In the genomic region with DNA sequence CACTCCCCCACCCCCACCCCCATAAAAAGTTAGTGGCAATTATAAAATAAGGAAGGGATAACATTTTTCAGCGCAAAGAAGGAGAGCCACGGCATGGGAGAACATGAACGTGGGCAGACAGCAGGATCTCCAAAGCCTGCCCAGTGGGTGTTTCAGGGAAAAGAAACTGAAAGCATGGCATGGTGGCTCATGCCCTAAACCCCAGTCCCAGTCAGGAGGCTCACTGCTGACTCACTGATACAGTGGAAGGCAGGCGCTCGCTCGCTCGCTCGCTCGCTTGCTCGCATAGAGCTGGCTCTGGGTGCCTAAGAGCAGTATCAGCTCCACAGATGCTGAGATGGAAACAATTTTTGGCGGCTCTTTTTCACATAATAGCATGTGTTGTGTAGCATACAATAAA, we compare ENCODE assay signal across 15 mouse cellular contexts. TPM values are rescaled to one million over a fixed set of nuclear protein-coding genes. Genes with fewer than 3 reads are reported as not detected.
DNase-seq lines count a peak whose midpoint lies in the region; ATAC-seq and TF ChIP-seq lines count a peak whose summit lies in the region.
"Had no signal": no experiment of that assay in that cellular context is flagged by ENCODE, and none has a peak within 500 bp of the region (broad histone marks: within the 10 kb centered on the region; RNA-seq: fewer than 3 reads in every experiment).

No protein-coding gene starts in this region.

- H3K27ac ChIP-seq in intestine, postnatal 0 days (ENCODE audit: low read depth, low read length) = no peak overlapping the region
- H3K27ac ChIP-seq in intestine, embryonic 15.5 days = no peak overlapping the region
- H3K27ac ChIP-seq in macrophage = peak overlapping the region; percentile 99
- H3K27ac ChIP-seq in midbrain, embryonic 13.5 days = no peak overlapping the region
- H3K27ac ChIP-seq: forebrain, embryonic 13.5 days; lung, embryonic 15.5 days; stomach, embryonic 15.5 days had no signal

- peak; percentile 66 for ATAC-seq in intestine, postnatal 0 days
- no peak for ATAC-seq in intestine, embryonic 15.5 days
- ATAC-seq in activated CD4-positive, CD25-positive, alpha-beta regulatory T cell, adult 4 months = peak; percentile 88
- no peak for ATAC-seq in midbrain, embryonic 13.5 days
- ATAC-seq: forebrain, embryonic 13.5 days had no signal

- H3K4me1 ChIP-seq in intestine, postnatal 0 days (replicated peaks; ENCODE audit: control insufficient read depth, insufficient read depth, low read length) = no peaks in the 10 kb centered on the region; the same call in 1 of the 2 replicates
- no peaks in the 10 kb centered on the region for H3K4me1 ChIP-seq in intestine, embryonic 15.5 days (replicated peaks)
- H3K4me1 ChIP-seq in midbrain, embryonic 13.5 days (replicated peaks) = no peaks in the 10 kb centered on the region
- H3K4me1 ChIP-seq: forebrain, embryonic 13.5 days had no signal

- no peak overlapping the region for H3K9ac ChIP-seq in intestine, postnatal 0 days (ENCODE audit: low read depth, low read length)
- H3K9ac ChIP-seq in intestine, embryonic 15.5 days = no peak overlapping the region
- no peak overlapping the region for H3K9ac ChIP-seq in midbrain, embryonic 13.5 days (replicated peaks)
- H3K9ac ChIP-seq: forebrain, embryonic 13.5 days; lung, embryonic 15.5 days; stomach, embryonic 15.5 days had no signal

- no peak overlapping the region for H3K4me3 ChIP-seq in intestine, postnatal 0 days (ENCODE audit: low read depth, low read length)
- no peak overlapping the region for H3K4me3 ChIP-seq in intestine, embryonic 15.5 days (replicated peaks)
- peak overlapping the region; percentile 20; the same call in 1 of the 2 replicates for H3K4me3 ChIP-seq in macrophage (ENCODE audit: inconsistent target)
- no peak overlapping the region for H3K4me3 ChIP-seq in midbrain, embryonic 13.5 days (replicated peaks)
- H3K4me3 ChIP-seq: forebrain, embryonic 13.5 days; lung, embryonic 15.5 days; stomach, embryonic 15.5 days had no signal

- H3K27me3 ChIP-seq in intestine, postnatal 0 days (replicated peaks; ENCODE audit: control insufficient read depth, insufficient read depth, low read length) = no peaks in the 10 kb centered on the region
- H3K27me3 ChIP-seq in intestine, embryonic 15.5 days (replicated peaks) = no peaks in the 10 kb centered on the region
- no peaks in the 10 kb centered on the region for H3K27me3 ChIP-seq in midbrain, embryonic 13.5 days
- H3K27me3 ChIP-seq: forebrain, embryonic 13.5 days; lung, embryonic 15.5 days; stomach, embryonic 15.5 days had no signal

- WGBS in intestine, postnatal 0 days = 75% methylated on average over 11 of the region's 11 CpGs
- 81% methylated on average over 11 of the region's 11 CpGs for WGBS in intestine, embryonic 15.5 days
- WGBS in macrophage (ENCODE audit: missing documents) = 2% methylated on average over 11 of the region's 11 CpGs
- 92% methylated on average over 11 of the region's 11 CpGs for WGBS in midbrain, embryonic 13.5 days

- H3K36me3 ChIP-seq in intestine, postnatal 0 days (ENCODE audit: control insufficient read depth, insufficient read depth) = no peaks in the 10 kb centered on the region
- H3K36me3 ChIP-seq in intestine, embryonic 15.5 days = no peaks in the 10 kb centered on the region
- H3K36me3 ChIP-seq in macrophage (ENCODE audit: inconsistent target) = no peaks in the 10 kb centered on the region
- no peaks in the 10 kb centered on the region for H3K36me3 ChIP-seq in midbrain, embryonic 13.5 days
- H3K36me3 ChIP-seq: lung, embryonic 15.5 days; stomach, embryonic 15.5 days had no signal

- TF ChIP-seq CTCF in intestine, postnatal 0 days (IDR thresholded peaks at IDR 0.05; ENCODE audit: low read depth) = no peak

- H3K4me2 ChIP-seq in intestine, postnatal 0 days (replicated peaks; ENCODE audit: low read depth) = peak overlapping the region; percentile 35
- H3K4me2 ChIP-seq in intestine, embryonic 15.5 days (replicated peaks) = no peak overlapping the region
- no peak overlapping the region for H3K4me2 ChIP-seq in midbrain, embryonic 13.5 days (replicated peaks)
- H3K4me2 ChIP-seq: forebrain, embryonic 13.5 days; lung, embryonic 15.5 days; stomach, embryonic 15.5 days had no signal

- DNase-seq in 416B (ENCODE audit: low read depth) = peak; percentile 79
- no peak for DNase-seq in cerebellum, postnatal 10 days
- no peak for DNase-seq in testis, postnatal 10 days (ENCODE audit: low spot score)
- DNase-seq: cerebellum, adult 11 months; heart, postnatal 4 days; kidney, postnatal 4 days had no signal

- no peaks in the 10 kb centered on the region for H3K79me2 ChIP-seq in macrophage (ENCODE audit: inconsistent target)

- no peaks in the 10 kb centered on the region for H3K9me3 ChIP-seq in intestine, postnatal 0 days (ENCODE audit: control insufficient read depth)
- no peaks in the 10 kb centered on the region for H3K9me3 ChIP-seq in intestine, embryonic 15.5 days
- no peaks in the 10 kb centered on the region for H3K9me3 ChIP-seq in midbrain, embryonic 13.5 days
- H3K9me3 ChIP-seq: forebrain, embryonic 13.5 days; lung, embryonic 15.5 days; stomach, embryonic 15.5 days had no signal

RNA-seq across cellular contexts. Expression of a gene that starts 3.8 kb away (rescaled TPM):
- polyA plus RNA-seq in intestine, postnatal 0 days (2015; fragmentation: Nextera tagmentation; extraction: Ambion mirVana) = 0.10 TPM in 1 of 2 replicates, not detected in the other
- 0.09 TPM in 1 of 2 replicates, not detected in the other for polyA plus RNA-seq in intestine, embryonic 15.5 days (2015; fragmentation: Nextera tagmentation; extraction: Ambion mirVana)
- polyA plus RNA-seq in activated CD4-positive, CD25-positive, alpha-beta regulatory T cell, adult 4 months (2017; shearing (Covaris generic)) = under 1 TPM in 1 of 2 experiments, not detected in 1; 0.25 TPM
- 1 to 10 TPM in 3 of 26 experiments, under 1 TPM in 15, not detected in 8; 0.40 to 1.2 (median 0.59) TPM for total RNA-seq in macrophage (2018; cell fraction: chromatin; rRNA removed)
- total RNA-seq in macrophage (2018; cell fraction: cytosol; rRNA removed) = under 1 TPM in 10 of 26 experiments, not detected in 16; 0.07 to 0.18 (median 0.14) TPM
- total RNA-seq in macrophage (2018; cell fraction: nucleus; rRNA removed) = 1 to 10 TPM in 4 of 26 experiments, under 1 TPM in 14, not detected in 8; 0.23 to 3.9 (median 0.67) TPM
- polyA plus RNA-seq in macrophage (2018) = 0.07 to 0.12 TPM in 2 of 3 replicates, not detected in the other
- polyA plus RNA-seq in midbrain, embryonic 13.5 days (2015; fragmentation: Nextera tagmentation; extraction: Ambion mirVana) = not detected in 2 replicates
- total RNA-seq: heart, postnatal 4 days had no signal
- polyA plus RNA-seq: forebrain, embryonic 13.5 days; lung, embryonic 15.5 days; neural tube, embryonic 14.5 days; stomach, embryonic 15.5 days had no signal

RNA-seq across cellular contexts. Expression of a gene that starts 16.8 kb away (rescaled TPM):
- 2,008 and 2,179 TPM in 2 replicates for polyA plus RNA-seq in intestine, postnatal 0 days (2015; fragmentation: Nextera tagmentation; extraction: Ambion mirVana)
- 367 and 406 TPM in 2 replicates for polyA plus RNA-seq in intestine, embryonic 15.5 days (2015; fragmentation: Nextera tagmentation; extraction: Ambion mirVana)
- 1,000 to 10,000 TPM; 8,975 to 9,816 TPM for polyA plus RNA-seq in activated CD4-positive, CD25-positive, alpha-beta regulatory T cell, adult 4 months (2017; shearing (Covaris generic))
- total RNA-seq in macrophage (2018; cell fraction: chromatin; rRNA removed) = 100 to 1,000 TPM; 129 to 428 (median 238) TPM
- over 10,000 TPM in 11 of 26 experiments, 1,000 to 10,000 TPM in 15; 6,005 to 14,077 (median 8,481) TPM for total RNA-seq in macrophage (2018; cell fraction: cytosol; rRNA removed)
- total RNA-seq in macrophage (2018; cell fraction: nucleus; rRNA removed) = 1,000 to 10,000 TPM in 24 of 26 experiments, 100 to 1,000 TPM in 2; 695 to 5,289 (median 2,340) TPM
- polyA plus RNA-seq in macrophage (2018) = 8,759 to 13,911 TPM (median 12,544 TPM) in 3 replicates
- 82.5 and 82.7 TPM in 2 replicates for polyA plus RNA-seq in midbrain, embryonic 13.5 days (2015; fragmentation: Nextera tagmentation; extraction: Ambion mirVana)

RNA-seq across cellular contexts. Expression of a gene that starts 21.7 kb away (rescaled TPM):
- 0.04 and 0.05 TPM in 2 replicates for polyA plus RNA-seq in intestine, postnatal 0 days (2015; fragmentation: Nextera tagmentation; extraction: Ambion mirVana)
- not detected in 2 replicates for polyA plus RNA-seq in intestine, embryonic 15.5 days (2015; fragmentation: Nextera tagmentation; extraction: Ambion mirVana)
- under 1 TPM; 0.38 to 0.90 TPM for polyA plus RNA-seq in activated CD4-positive, CD25-positive, alpha-beta regulatory T cell, adult 4 months (2017; shearing (Covaris generic))
- under 1 TPM in 18 of 26 experiments, not detected in 8; 0.28 to 0.65 (median 0.45) TPM for total RNA-seq in macrophage (2018; cell fraction: chromatin; rRNA removed)
- total RNA-seq in macrophage (2018; cell fraction: cytosol; rRNA removed) = 1 to 10 TPM in 1 of 26 experiments, under 1 TPM in 25; 0.30 to 1.0 (median 0.58) TPM
- 1 to 10 TPM in 6 of 26 experiments, under 1 TPM in 18, not detected in 2; 0.17 to 1.6 (median 0.72) TPM for total RNA-seq in macrophage (2018; cell fraction: nucleus; rRNA removed)
- 0.40 to 0.81 TPM in 2 of 3 replicates, not detected in the other for polyA plus RNA-seq in macrophage (2018)
- not detected in 2 replicates for polyA plus RNA-seq in midbrain, embryonic 13.5 days (2015; fragmentation: Nextera tagmentation; extraction: Ambion mirVana)
- total RNA-seq: heart, postnatal 4 days had no signal
- polyA plus RNA-seq: forebrain, embryonic 13.5 days; lung, embryonic 15.5 days; stomach, embryonic 15.5 days had no signal

RNA-seq across cellular contexts. Expression of a gene that starts 21.8 kb away (rescaled TPM):
- not detected in 2 replicates for polyA plus RNA-seq in intestine, postnatal 0 days (2015; fragmentation: Nextera tagmentation; extraction: Ambion mirVana)
- polyA plus RNA-seq in intestine, embryonic 15.5 days (2015; fragmentation: Nextera tagmentation; extraction: Ambion mirVana) = not detected in 2 replicates
- not detected for polyA plus RNA-seq in activated CD4-positive, CD25-positive, alpha-beta regulatory T cell, adult 4 months (2017; shearing (Covaris generic))
- not detected for total RNA-seq in macrophage (2018; cell fraction: chromatin; rRNA removed)
- total RNA-seq in macrophage (2018; cell fraction: cytosol; rRNA removed) = not detected
- not detected for total RNA-seq in macrophage (2018; cell fraction: nucleus; rRNA removed)
- not detected in 3 replicates for polyA plus RNA-seq in macrophage (2018)
- polyA plus RNA-seq in midbrain, embryonic 13.5 days (2015; fragmentation: Nextera tagmentation; extraction: Ambion mirVana) = not detected in 2 replicates
- total RNA-seq: heart, postnatal 4 days had no signal
- polyA plus RNA-seq: forebrain, embryonic 13.5 days; lung, embryonic 15.5 days; neural tube, embryonic 14.5 days; stomach, embryonic 15.5 days had no signal

RNA-seq across cellular contexts. Expression of a gene that starts 46.1 kb away (rescaled TPM):
- polyA plus RNA-seq in intestine, postnatal 0 days (2015; fragmentation: Nextera tagmentation; extraction: Ambion mirVana) = 3.7 and 3.8 TPM in 2 replicates
- polyA plus RNA-seq in intestine, embryonic 15.5 days (2015; fragmentation: Nextera tagmentation; extraction: Ambion mirVana) = 8.5 TPM in 2 replicates
- polyA plus RNA-seq in activated CD4-positive, CD25-positive, alpha-beta regulatory T cell, adult 4 months (2017; shearing (Covaris generic)) = 1 to 10 TPM; 5.5 to 5.8 TPM
- total RNA-seq in macrophage (2018; cell fraction: chromatin; rRNA removed) = 100 to 1,000 TPM in 15 of 26 experiments, 10 to 100 TPM in 11; 29.8 to 172 (median 109) TPM
- 10 to 100 TPM; 22.1 to 40.1 (median 33.4) TPM for total RNA-seq in macrophage (2018; cell fraction: cytosol; rRNA removed)
- total RNA-seq in macrophage (2018; cell fraction: nucleus; rRNA removed) = 10 to 100 TPM; 34.1 to 97.6 (median 68.8) TPM
- 19.6 to 24.9 TPM (median 23.6 TPM) in 3 replicates for polyA plus RNA-seq in macrophage (2018)
- 9.7 and 11.2 TPM in 2 replicates for polyA plus RNA-seq in midbrain, embryonic 13.5 days (2015; fragmentation: Nextera tagmentation; extraction: Ambion mirVana)

Comparison
In these comparisons a context has a peak if more than half of its experiments do, and no peak if none do; other contexts are left out.
1. ATAC-seq: peak in intestine, postnatal 0 days (single experiment) and activated CD4-positive, CD25-positive, alpha-beta regulatory T cell, adult 4 months (single experiment); none in intestine, embryonic 15.5 days (single experiment) and midbrain, embryonic 13.5 days (single experiment).